Mouse (Mus musculus) layer of hippocampus, adult 9-10 months (tissue): ENCODE data around the gene Slc12a3.

Experiments used
- DNase-seq: peaks from one replicate; pipeline ENCODE4 v3.0.0; 2022; ENCODE audit warnings: low spot score

The Slc12a3 gene

GRCm38 (mm10) chr8:94328932-94329728 lies at the start of gene Slc12a3:
Gene Slc12a3, plus strand, starts transcription at chr8:94329201.
- no peak for DNase-seq

GRCm38 (mm10) chr8:94280001-94280613 lies 48.9 kb upstream of the Slc12a3 start:
- DNase-seq, result no peak

- no peak for DNase-seq
Measured at GRCm38 (mm10) chr8:94282453-94282985, 46.5 kb upstream of the Slc12a3 start.

- DNase-seq, result no peak
Measured at GRCm38 (mm10) chr8:94284204-94284603, 44.8 kb upstream of the Slc12a3 start.

- no peak for DNase-seq
Measured at GRCm38 (mm10) chr8:94290606-94291005, 38.4 kb upstream of the Slc12a3 start.

- DNase-seq, result no peak
Measured at GRCm38 (mm10) chr8:94292072-94292471, 36.9 kb upstream of the Slc12a3 start.

GRCm38 (mm10) chr8:94292626-94293025 lies 36.4 kb upstream of the Slc12a3 start:
- DNase-seq, result no peak

GRCm38 (mm10) chr8:94295687-94296086 lies 33.3 kb upstream of the Slc12a3 start:
- DNase-seq, result no peak

- DNase-seq, result no peak
Measured at GRCm38 (mm10) chr8:94296312-94296991, 32.5 kb upstream of the Slc12a3 start.

GRCm38 (mm10) chr8:94297101-94297500 lies 31.9 kb upstream of the Slc12a3 start:
- DNase-seq, result no peak

- no peak for DNase-seq
Measured at GRCm38 (mm10) chr8:94300809-94301208, 28.2 kb upstream of the Slc12a3 start.

- DNase-seq, result no peak
Measured at GRCm38 (mm10) chr8:94304412-94304811, 24.6 kb upstream of the Slc12a3 start.

GRCm38 (mm10) chr8:94306989-94307513 lies 21.9 kb upstream of the Slc12a3 start:
- DNase-seq, result no peak

GRCm38 (mm10) chr8:94307652-94308051 lies 21.3 kb upstream of the Slc12a3 start:
- DNase-seq, result no peak

GRCm38 (mm10) chr8:94314069-94314468 lies 14.9 kb upstream of the Slc12a3 start:
- DNase-seq, result no peak

GRCm38 (mm10) chr8:94317249-94317648 lies 11.8 kb upstream of the Slc12a3 start:
- no peak for DNase-seq

- no peak for DNase-seq
Measured at GRCm38 (mm10) chr8:94317691-94318090, 11.3 kb upstream of the Slc12a3 start.

- DNase-seq, result no peak
Measured at GRCm38 (mm10) chr8:94320036-94320435, 9.0 kb upstream of the Slc12a3 start.

GRCm38 (mm10) chr8:94322083-94322482 lies 6.9 kb upstream of the Slc12a3 start:
- no peak for DNase-seq

GRCm38 (mm10) chr8:94323041-94323440 lies 6.0 kb upstream of the Slc12a3 start:
- DNase-seq, result no peak

- DNase-seq, result no peak
Measured at GRCm38 (mm10) chr8:94324071-94324470, 4.9 kb upstream of the Slc12a3 start.

- DNase-seq, result no peak
Measured at GRCm38 (mm10) chr8:94326016-94326415, 3.0 kb upstream of the Slc12a3 start.
